Mouse (Mus musculus): ENCODE data around the gene Ctrl.
"Not testable (repeated sequence)": the region's sequence is repeated elsewhere in the genome, so short reads cannot be mapped to it uniquely, and the experiment has no call there.

Ctrl gene

DNA sequence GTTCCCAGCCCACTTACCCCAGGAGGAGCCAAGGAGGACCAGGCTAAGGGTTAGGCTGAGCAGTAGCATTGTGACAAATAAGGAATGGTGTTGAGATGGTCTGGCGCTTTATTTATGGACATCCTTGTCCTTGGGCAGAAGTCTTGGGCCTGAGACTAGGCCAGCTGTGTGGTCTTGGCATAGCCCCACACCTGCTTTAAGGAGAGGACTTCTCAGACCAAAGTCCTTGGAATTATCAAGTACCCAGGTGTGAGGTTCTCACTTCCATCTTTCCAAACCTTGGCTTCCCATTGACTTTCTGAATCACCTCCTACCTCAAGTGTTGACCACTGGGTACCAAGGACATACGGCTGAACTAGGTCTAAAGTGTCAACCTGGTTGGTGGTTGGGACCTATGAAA, at the start of gene Ctrl:
Gene Ctrl (minus strand): TSS at position 101 of the 400 bp plus-strand sequence.
- no peak for DNase-seq (ENCODE audit: low read depth in 1 of 2, low spot score in 2 of 2)

DNA sequence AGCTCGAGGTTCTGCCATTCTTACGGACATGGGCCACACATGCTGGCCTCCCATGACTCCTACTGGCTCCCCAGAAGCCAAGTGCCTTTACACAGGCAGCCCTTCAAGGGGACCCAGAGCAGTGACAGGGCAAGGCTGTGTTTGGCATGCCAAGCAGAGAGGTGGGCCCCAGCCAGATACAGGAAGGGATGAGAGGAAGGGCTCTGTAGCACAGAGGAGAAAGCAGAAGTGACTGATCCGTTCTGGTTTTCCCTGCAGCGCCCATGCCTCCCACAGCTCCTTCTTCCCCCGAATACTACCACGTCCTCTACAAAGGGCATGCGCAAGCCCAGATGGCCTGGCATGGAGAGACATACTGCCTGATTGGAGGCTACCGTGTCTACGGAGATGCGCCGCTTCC, 49.7 kb upstream of the Ctrl start:
- DNase-seq (ENCODE audit: low read depth in 1 of 2, low spot score in 2 of 2), result not testable (repeated sequence)

DNA sequence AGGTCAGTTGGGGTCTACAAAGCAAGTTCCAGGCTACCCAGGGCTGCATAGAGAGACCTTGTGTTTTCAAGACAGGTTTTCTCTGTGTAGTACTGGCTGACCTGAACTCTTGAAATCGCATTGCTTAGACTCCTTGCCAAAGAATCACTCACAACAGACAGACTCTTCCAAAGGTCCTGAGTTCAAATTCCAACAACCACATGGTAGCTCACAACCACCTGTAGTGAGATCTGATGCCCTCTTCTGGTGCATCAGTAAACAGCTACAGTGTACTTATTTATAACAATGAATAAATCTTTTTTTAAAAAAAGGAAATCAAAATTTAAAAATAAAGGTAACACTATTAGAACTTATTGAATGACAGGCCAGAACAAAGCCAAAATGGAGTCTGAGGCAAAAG, 47.5 kb upstream of the Ctrl start:
- no peak for DNase-seq (ENCODE audit: low read depth in 1 of 2, low spot score in 2 of 2)

DNA sequence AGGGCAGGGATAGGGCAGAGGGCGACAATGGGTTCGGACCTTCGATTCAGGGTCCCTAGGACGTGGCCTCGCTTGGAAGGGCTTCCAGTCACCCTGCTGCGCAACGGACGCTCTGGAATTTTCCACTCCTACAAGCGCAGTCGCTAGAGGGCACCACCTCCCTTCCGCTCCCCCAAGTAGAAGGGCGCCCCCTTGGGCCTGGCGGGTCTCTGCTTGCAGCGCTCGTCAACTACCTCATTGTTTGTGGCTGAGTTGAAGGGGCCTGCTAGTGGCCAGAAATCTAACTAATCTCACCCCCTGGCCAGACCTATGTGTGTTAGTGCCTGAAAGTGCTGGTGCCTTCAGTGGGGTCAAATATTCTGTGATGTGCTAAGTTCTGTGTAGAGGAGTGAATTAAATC, 45.7 kb upstream of the Ctrl start, which contains the start of gene Dpep3:
Gene Dpep3 (minus strand): TSS at position 105 of the 400 bp plus-strand sequence.
- DNase-seq (ENCODE audit: low read depth in 1 of 2, low spot score in 2 of 2), result no peak

DNA sequence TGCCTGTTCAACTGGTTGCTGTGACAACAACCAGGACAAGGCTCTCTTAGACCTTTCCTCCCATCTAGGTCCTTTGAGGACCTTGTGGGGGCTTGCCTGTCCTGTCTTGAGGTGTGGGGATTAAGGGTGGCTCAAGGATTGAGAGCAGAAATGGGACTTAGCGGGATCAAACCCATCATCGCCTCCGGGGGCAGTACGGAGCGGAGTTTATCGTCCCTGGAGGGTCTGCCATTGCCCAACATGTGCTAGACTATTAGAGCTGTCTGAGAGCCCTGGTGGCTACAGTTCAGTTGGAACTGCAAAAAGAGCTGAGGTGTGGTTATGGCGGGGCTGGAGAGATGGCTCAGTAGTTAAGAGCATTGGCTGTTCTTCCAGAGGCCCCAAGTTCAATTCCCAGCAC, 41.7 kb upstream of the Ctrl start:
- no peak for DNase-seq (ENCODE audit: low read depth in 1 of 2, low spot score in 2 of 2)

DNA sequence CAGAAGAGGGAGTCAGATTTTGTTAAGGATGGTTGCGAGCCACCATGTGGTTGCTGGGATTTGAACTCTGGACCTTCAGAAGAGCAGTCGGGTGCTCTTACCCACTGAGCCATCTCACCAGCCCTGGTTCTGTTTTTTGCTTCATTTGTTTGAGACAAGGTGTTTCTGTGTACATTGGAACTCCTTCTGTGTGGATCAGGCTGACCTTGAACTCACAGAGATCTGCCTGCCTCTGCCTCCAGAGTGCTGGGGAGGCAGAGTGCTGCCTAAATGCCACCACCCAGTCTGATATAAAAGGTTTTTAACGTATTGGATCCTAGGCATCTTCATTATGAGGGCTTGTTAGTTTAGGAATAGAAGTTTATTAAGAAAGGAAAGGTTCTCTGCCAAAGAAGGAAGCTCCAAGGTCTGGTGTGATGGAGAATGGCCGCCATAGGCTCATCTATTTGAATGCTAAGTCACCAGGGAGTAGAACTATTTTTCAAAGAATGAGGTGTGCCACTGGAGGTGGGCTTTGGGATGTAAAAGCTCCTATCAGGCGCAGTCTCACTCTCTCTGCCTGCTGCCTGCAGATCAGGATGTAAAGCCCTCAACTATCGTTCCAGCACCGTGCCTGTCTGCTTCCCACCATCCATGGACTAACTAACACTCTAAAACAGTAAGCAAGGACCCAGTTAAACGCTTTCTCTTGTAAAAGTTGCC, 37.5 kb upstream of the Ctrl start:
- no peak for DNase-seq (ENCODE audit: low read depth in 1 of 2, low spot score in 2 of 2)

DNA sequence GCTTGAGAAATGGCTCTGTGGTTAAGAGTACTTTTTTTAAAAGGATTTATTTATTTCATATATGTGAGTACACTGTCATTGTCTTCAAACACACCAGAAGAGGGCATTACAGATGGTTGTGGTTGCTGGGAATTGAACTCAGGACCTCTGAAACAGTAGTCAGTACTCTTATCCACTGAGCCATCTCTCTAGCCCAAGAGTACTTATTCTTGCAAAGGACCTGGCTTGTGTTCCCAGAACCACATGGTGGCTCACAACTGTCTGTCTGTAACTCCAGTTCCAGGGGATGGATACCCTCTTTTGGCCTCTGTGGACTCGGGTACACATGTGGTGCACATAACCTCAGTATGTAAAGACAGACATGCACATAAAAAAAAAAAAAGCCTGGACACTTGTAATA, 35.7 kb upstream of the Ctrl start:
- no peak for DNase-seq (ENCODE audit: low read depth in 1 of 2, low spot score in 2 of 2)

DNA sequence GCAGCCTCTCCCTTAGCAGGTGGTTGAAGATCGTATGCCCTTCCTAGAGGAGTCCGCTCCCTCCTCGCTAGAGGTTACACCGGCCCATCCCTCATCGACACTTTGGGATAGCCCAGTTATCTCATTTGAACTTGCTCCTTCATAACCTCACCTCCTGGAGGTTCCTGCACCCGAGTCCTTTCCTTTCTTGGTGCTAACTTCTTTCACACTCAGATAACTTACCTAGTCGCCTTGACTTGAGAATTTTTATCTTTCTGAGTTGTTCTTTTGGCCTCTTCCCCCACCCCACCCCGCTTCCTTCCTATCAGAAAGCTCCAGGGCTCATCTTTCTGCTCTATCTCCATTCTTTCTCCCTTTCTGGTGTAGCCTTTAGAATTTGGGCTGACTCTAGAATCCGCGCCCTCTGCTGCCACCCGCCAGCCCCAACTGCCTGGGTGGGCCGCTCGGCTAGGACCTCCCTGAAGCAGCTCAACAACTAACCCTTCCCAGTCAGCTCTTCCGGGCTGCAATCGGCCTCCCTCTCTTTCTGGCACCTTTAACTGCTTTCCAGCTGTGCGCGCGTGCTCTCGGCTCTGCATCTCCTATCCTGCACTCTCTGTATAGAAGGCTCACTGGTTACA, 33.1 kb upstream of the Ctrl start:
- no peak for DNase-seq (ENCODE audit: low read depth in 1 of 2, low spot score in 2 of 2)

DNA sequence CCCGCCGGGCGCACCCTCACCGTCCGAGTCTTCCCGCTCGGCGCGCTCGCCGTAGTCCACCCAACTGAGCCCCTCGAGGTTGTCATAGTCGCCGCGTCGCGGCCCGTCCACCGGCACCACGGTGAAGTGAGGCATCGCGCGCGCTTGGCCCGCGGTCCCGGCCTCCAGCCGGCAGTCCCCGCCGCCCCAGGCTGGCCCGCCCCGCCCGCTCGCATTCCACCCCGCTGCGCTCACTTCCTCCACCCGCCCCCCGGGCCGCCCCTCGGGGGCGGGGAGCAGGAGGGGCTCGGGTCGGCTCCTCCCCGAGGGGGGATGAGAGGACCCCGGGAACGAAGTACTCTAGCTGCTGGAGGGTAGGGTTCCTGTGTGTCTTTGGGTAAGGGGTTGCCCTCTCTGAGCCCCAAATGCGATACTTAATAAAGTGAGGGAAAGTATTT, 32.3 kb upstream of the Ctrl start, which contains the start of gene Slc12a4:
Gene Slc12a4 (minus strand): TSS at position 193 of the 437 bp plus-strand sequence.
- DNase-seq (ENCODE audit: low read depth in 1 of 2, low spot score in 2 of 2), result peak in 1 of 2 experiments; percentile 17

DNA sequence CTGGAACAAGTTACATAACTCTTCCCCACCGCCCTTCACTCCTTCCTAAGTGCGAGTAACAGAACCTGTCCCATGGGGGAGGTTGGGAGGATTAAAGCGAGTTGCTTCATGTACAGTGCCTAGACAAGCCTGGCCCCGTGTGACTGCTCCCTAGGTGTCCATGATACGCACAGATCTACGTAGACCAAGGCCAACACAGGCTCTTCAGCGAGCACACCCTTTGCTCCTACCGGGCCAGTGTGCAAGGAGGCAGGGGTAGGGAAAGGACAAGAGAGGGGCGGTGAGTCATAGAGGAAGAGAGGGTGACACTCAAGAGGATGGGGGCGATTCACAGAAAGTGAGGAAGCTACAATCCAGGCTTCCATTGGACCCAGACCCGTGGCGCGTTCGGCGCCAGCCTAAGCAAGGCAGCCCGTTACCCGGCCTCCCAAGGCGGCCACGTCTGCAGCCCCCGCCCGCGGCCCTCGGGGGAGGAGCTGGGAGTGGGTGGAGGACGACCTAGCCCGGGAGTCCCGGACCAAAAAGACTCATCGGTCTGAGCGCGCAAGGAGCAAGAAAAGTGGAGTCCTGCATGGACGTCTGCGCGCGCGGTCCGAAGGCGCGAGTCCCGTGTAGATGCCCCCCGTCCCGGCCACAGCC, 31.7 kb upstream of the Ctrl start:
- DNase-seq (ENCODE audit: low read depth in 1 of 2, low spot score in 2 of 2), result peak in 1 of 2 experiments; percentile 21

DNA sequence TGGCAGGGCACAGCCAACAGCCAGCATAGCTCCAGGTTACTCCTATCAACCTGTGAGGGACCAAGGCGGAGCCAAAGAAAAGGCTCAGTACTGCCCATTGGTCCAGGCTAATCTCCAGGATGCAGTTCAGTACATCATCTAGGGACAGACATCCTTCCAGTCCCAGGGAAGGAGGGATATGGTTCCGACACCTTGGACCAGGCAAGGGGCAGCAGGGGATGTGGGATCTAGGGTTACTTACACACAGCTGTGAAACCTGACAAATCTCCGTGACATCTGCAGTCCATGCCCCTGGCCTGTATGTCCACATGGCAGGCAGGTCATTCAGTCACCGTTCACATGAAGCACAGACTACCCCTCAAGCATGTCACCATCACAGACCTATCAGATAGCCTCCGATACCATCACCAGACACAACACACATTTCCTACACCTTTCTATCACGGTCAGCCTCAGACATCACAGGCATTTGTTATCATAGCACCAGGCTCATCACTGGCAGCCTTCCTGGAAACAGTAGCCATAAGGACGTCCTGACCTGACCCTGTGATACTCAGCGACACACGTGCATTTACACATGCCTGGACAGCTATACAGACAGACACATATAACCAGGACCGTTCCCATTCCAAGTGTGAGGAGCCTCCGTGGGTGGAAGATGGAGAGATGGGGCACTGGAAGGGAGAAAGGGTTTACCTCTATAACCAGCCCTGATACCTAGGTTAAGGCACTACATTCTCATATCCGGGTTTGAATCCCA, 31.0 kb upstream of the Ctrl start:
- DNase-seq (ENCODE audit: low read depth in 1 of 2, low spot score in 2 of 2), result no peak

DNA sequence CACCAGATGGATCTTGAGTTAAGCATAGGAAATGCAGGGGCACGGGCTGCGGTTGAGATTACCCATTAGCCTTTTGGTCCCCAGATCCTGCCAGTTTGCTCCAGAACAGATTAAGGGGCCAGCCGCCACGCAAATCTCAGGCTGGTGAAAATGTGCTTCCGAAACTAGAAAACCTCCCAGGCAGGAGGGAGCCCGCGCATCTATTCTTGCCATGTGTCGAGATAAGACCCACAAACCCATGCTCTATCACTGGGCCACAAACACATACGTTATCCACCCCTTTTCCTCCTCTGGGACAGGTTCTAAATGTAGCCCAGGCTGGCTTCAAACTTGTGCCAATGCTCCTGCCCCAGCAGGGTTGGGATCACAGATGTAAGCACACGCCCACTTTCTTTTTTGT, 27.9 kb upstream of the Ctrl start:
- DNase-seq (ENCODE audit: low read depth in 1 of 2, low spot score in 2 of 2), result no peak

DNA sequence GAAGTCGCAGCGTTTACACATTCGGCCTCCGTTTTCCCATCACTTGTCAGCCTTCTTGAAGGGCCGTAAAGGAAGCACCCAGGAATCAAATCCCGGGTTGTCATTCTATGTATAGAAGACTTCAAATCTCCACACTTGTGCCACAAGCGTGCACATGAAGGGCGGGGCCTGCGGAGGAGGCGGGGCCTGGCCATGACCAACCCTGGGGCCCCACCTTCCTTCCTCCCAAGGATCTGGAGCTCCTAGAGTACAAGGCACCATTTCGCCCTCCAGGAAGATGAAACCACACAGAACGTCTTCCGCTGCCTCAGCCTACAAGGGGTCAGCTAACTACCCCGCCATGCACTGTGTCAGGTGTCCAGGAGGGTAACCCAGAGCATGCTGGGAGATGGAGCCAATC, 27.4 kb upstream of the Ctrl start:
- no peak for DNase-seq (ENCODE audit: low read depth in 1 of 2, low spot score in 2 of 2)

DNA sequence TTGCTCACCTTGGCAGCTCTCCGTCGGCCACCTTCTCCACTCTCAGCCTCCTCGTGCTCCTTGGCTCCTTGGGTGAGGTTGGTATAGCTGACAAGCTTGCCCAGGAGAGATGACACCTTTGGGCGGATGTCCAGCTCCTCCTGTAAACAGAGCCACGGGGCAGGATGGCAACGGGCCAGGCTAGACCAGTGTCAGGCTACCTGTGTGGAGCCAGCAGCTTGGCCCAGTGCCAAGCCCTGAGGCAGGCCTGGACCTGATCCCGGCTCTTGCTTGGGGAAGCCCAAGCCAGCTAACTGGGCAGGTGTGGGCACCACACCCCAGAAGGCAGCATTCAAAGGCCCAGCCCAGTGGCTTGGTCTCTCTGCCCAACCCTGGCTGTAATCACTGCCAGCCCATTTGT, 25.7 kb upstream of the Ctrl start:
- DNase-seq (ENCODE audit: low read depth in 1 of 2, low spot score in 2 of 2), result no peak

DNA sequence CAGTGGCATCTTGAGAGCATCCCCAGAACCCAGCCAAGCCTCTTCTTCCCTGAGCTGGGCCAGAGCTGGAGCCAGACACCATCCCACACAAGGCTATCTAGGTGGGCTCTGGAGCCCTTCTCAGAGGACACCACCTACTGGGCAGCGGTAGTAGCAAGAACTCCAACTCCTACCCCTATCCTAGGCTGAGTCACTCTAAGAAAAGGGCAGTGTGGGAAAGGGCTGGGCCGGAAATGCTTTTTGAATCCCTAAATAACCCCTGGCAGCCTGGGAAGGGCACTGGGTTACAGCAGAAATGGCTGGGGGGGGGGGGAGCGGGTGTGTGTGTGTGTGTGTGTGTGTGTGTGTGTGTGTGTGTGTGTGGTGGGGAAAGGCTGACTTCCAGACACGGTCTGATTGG, 24.2 kb upstream of the Ctrl start:
- DNase-seq (ENCODE audit: low read depth in 1 of 2, low spot score in 2 of 2), result no peak

DNA sequence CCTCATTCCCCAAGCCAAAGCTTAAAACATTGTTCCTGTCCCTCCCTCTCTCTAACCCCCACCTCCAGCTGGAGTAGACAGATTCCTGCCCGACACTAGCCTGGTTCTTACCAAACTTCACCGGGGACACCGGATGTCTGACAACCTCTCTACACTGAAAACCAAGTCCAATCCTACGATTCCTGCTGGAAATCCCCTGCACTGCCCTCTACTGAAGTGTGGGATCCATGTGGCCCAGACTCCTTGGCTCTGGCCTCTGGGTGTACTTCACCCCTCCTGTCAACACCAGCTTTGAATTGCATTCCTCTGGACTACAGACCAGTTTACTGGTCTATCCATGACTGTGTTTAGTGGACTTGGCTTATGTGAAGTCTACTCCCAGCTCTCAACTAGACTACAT, 22.9 kb upstream of the Ctrl start:
- no peak for DNase-seq (ENCODE audit: low read depth in 1 of 2, low spot score in 2 of 2)

DNA sequence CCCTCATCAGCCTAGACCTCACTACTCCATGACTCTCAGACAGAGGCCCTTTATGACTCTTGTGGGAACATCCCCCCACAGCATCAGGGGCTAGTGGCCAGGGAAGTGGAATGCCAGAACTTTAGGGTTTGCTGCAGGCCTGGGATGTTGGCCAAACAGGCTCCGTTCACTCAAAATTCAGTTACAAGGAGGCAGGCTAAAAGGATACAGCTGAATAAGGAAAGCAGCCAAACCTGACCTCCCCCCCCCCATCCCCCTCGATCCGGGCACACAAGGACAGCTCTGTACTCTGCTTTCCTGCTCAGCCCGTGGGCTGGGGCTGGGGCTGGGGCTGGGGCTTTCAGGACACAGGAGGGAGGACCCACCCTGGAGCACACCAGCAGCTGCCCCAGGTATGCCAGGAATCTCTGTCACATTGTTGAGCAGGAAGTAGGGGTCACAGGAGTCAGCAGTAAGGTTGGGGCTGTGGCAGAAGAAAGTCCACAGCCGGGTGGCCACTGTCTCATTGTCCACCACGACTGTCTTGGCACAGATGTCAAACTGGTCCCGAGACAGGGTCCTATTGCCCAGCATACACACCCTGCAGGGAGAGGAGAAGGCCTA, 17.5 kb upstream of the Ctrl start:
- no peak for DNase-seq (ENCODE audit: low read depth in 1 of 2, low spot score in 2 of 2)

DNA sequence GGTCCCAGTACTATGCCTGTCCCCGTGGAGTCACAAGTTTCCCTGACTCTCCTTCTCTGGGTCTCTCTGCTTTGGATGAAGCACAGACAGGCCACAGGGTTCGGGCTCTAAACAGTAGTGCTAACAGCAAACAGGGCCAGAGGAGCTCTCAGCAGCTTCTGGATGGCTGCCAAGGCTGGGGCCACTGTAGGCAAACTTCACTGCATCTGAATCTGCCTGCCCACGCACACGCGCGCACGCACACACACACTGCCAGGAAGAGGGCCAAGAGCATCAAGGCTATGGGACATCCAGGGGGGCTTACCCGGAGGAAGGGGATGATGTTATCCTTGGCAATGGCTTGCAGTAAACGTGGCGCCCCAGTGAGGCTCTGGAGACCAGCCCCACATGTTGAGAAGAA, 15.7 kb upstream of the Ctrl start:
- DNase-seq (ENCODE audit: low read depth in 1 of 2, low spot score in 2 of 2), result no peak

DNA sequence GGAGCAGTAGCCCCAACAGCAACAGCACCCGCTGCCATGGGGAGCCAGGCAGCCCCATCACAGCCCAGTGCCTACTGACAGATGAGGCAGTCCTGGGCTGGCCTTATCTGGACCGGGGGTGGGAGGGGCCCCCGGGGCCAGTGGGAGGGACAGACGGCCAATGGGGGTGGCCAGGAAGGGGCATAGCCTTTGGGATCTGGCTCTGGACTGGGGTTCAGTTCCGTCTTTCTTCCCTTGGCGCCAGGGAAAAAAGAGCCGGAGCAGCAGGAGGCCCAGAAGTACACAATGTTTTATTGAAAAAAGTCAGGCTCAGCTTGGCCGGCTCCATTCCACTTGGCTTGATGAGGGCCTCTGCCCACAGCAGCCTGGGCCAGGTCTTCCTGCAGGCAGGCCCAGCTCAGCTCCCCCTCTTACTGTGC, 9.7 kb upstream of the Ctrl start, which contains the start of gene Lcat:
Gene Lcat (minus strand): TSS at position 62 of the 419 bp plus-strand sequence.
- DNase-seq (ENCODE audit: low read depth in 1 of 2, low spot score in 2 of 2), result no peak

DNA sequence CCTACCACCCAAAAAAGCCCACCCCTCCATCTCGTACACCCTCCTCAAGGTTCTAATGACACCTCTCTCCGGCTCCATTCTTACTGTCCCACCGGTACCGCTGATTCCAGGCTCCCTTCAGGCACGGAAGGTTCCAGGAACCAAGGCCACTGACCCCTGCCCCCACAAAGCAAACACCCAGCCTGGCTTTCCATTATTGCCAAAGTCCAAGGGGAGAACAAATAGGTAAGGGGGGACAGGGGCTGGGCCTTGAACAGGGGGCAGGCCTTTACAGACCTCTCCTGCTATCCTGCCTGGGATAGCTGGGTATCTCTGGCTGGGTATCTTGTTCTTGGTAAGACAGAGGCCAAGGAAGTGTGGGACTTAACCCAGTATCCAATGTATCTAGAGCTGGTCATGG, 8.9 kb upstream of the Ctrl start:
- DNase-seq (ENCODE audit: low read depth in 1 of 2, low spot score in 2 of 2), result no peak

DNA sequence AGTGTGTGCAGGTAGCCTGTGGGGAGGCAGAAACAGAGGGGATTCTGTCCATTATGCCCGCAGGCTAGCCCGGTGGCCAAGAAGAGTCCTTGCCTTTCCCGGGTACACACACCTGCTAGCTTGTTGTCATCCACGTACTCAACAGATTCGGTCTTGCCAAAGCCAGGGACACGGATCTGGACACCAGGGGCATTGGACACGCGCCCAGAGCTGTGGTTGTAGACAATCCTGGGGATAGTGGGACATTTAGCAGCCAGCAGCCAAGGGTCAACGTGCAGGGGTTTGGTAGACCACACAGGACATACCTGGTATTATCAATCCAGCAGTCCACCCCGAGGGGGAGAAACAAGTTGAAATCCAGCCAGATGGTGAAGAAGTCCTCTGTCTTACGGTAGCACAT, 8.4 kb upstream of the Ctrl start:
- no peak for DNase-seq (ENCODE audit: low read depth in 1 of 2, low spot score in 2 of 2)

Measured in monocyte, adult 2 months (primary cell).